Mouse (Mus musculus) thymus, postnatal 4 days (tissue): ENCODE measurements around the gene Sowaha.

Experiments
- DNase-seq: peaks from one replicate; pipeline ENCODE4 v3.0.0; 2021

Gene Sowaha

DNA sequence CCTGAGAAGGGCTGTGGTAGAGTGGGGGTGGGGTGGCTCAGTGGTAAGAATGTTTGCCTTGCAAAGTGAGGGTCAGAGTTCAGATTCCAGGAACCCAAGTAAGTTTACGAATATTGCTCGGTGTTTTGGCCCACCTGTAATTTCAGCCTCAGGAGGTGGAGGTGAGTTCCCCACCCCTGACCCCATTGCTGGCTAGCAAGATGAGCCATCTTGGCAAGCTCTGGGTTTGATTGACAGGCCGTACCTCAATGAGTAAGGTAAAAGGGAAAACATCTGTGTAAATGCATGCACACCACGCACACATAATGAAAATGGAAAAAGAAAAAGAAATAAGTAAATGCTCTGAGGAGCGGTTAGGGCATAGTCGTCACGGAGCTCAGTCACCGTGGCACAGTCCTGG is 24.3 kb upstream of the Sowaha start:
- no peak for DNase-seq

DNA sequence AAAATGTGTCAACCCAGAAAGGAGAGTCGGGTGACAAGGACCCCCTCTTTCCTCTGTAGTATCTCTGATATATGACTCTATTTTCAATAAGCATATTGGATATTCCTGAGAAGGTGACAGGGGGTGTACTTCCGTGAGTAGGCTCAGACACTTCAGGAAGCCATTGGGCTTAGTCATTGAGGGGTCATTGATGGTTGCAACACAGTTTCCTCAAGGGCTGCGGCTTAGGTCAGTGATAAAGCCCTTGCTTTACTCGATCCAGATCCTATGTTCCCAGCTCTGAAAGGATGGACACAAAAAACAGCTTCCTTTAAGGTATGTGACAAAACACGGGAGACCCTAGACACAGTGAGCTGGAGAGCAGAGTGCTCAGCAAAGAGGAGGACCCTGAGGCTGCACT is 23.7 kb upstream of the Sowaha start:
- DNase-seq: no peak

DNA sequence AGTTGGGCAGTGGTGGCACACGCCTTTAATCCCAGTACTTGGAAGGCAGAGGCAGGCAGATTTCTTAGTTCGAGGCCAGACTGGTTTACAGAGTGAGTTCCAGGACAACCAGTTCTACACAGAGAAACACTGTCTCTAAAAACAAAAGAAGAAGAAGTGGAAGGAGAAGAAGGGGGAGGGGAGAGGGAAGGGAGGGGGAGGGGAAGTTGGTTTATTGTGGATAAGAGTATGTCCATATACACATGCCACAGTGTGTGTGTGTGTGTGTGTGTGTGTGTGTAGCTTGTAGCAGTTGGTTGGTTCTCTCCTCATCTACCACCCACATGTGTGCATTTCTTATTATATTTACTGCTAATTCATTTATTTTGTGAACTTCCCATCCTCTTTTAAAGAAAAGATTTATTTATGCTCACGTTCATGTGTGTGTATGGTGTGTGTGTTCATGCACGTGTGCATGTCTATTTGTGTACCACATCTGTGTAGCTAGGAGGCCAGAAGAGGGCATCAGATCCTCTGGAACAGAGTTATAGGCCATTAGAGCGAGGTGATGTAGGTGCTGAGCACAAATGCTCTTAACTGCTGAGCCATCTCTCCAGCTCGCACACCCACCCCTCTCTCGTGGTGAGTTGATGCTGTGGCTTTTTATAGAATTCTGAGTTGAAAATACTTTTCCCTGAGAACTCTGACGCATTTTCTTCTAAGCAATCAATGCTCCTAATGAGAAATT is 22.1 kb upstream of the Sowaha start:
- no peak for DNase-seq

DNA sequence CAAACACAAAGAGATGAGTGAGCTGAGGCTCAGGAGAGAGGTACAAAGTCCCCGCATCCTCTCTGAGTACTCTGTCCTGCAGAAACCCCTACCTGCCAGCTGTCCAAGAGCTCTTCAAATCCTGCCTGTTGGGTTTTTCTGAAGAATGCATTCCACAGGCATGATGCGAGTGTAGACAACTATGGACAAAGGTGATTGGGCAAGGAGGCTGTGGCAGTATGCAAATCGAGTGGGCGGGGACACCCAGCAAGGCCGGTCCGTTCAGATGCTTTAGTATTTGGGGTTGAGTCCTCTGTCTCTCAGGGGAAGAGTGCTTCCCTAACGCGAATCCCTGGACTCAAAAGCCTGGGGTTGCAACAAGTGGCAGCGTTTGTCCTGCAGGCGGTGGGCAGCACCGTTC is 20.5 kb upstream of the Sowaha start:
- no peak for DNase-seq

DNA sequence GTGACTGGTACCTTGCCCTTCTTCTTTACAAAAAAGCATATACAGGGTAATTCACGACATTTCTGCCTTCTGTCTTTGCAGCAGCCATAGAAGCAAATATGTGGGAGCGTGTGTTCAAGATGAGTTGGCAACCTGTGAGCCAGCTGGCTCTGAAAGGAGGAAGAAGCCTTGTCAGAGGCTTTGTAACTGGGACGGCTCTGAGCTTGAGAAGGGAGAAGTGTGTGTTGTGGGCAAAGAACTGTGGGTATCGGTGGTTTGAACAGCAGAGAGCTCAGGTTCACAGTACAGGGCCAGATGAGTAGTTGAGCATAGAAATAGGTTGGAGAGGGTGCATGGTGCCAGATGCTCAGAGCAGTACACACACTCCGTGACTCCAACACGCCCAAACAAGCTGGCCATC is 16.9 kb upstream of the Sowaha start:
- peak; percentile 47 for DNase-seq

DNA sequence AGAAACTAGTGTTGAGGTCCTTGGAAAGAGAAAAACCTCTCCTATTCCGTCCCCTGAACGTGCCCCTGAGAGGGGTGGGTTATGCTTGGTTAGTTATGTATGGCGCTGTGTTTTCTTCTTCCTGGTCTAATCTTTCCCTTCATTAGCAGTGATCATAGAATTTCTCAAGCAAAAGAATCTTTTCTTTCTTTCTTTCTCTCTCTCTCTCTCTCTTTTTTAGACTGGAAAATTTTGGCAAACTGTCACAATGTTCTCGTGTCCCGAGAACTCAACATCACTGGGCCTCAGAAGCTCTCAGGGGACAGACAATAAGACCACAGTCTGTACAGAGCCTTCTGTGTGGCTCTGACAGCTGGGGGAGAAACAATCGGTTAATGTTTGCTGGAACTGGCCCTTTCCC is 15.3 kb upstream of the Sowaha start:
- DNase-seq: no peak

DNA sequence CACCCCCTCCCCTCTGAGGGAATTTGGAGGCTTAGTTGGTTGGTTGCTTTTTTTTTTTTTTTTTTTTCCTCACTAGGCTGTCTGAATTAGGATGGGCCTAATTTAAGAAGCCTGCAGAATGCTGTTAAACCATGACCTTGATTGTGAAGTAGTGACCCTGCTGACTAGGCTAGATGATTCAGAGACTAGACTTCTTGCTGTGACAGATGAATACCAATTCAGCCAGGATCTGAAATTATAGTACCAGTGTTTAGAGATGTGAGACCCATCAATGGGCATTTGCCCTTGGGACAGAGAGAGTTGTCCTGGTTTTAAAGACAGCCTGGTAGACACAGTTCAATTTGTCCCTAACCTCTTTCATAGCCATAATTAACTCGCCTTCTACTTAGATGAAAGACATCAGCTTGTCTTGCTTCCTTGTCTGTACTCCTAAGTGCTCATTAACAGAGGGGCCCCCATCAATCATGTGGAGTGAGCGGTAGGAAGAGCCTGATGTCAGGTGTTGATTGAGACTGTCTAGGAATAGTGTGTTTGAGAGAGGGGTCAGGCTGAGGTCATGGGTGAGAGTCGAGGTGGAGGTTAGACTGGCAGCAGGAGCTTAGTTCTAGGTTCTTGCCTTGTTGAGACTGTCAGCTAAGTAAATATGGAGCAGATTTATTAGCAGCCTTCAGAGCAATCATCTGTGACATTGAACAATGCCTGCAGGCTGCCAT is 13.3 kb upstream of the Sowaha start:
- no peak for DNase-seq

DNA sequence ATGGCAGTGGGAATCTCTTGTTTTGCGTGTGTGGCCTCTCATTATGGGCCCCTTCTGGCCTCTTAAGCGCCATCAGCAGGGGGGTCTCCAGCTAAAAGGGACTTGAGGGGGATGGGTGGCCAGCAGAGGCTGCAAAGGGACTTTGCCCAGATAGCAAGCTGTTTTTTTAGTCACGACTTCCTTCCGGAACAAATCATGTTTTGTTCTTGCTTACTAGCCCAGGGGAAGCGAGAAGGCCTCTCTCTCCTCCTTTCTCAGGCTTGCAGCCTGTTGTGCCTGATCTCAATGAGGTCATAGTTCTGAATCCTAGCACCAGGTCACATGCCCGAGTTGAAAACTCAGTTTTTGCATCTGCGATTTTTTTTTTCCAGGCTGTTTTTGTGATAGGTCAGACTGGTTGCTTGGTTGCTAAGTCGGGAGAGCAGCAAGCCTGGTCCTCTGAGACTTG is 11.9 kb upstream of the Sowaha start:
- no peak for DNase-seq

DNA sequence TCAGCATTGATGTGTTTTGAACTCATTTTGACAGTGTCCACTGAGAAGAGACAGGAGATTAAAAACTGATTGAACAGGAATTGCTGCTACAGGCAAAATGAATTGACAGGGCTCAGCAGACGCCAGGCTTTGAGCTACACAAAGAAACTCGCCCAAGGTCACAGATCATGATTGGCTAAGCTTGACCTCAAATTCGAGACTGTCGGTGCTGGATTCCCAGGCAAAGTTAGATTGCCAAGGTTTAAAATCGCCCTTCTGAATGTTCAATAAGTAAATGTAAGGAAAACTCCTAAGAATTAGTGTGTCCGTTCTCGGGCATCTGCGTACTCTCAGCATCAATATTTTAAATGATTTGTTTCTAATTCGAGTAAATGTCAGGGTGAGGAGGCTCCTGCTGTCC is 9.3 kb upstream of the Sowaha start:
- DNase-seq: no peak

DNA sequence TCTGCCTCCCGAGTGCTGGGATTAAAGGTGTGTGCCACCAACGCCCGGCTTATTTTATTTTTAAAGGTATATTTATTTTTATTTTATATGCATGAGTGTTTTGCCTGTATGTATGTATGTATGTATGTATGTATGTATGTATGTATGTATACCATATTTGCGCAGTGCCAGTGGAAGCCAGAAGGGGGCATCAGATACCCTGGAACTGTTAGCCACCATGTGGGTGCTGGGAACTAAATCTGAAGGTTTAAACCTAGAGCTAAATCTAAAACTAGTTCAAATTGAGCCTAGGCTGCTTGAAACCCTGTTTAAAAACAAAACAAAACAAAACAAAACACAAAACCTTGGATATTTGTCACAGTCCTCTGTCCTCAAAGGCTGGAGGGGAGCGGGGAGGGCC is 8.9 kb upstream of the Sowaha start:
- no peak for DNase-seq

DNA sequence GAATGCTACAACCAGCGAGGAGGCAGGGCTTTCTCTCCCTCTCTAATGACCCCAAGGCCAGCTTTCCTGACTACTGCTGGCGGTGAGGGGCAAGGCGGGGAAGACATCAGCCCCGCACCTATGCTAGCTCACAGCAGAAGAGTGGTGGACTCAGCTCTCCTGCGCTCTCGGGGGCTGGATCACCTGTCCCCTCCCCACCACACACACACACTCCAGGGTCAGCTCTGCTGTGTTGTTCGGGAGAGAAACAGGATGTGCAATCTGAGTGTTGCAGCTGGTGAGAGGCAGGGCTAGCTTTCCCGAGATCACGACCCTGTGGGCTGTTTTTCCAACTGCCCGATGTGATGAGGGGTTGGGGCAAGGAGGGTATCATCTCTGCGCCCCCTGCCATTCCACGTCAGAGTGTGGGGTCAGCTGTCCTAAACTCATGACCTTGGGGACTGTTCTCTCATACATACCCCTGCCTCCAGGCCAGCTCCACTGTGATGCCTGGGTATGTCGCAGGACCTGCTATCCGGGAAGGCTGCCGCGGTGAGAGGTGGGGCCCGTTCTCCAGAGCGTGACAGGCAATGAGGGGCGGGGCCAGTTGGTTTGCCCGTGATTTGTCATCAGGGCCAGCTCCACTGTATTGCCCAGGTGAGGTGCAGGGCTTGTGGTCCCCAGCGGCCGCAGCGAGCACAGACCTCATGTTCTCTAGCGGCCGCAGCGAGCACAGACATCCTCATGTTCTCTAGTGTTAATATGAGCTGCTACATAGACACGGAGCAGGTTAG is 6.9 kb upstream of the Sowaha start:
- DNase-seq: peak; percentile 43

DNA sequence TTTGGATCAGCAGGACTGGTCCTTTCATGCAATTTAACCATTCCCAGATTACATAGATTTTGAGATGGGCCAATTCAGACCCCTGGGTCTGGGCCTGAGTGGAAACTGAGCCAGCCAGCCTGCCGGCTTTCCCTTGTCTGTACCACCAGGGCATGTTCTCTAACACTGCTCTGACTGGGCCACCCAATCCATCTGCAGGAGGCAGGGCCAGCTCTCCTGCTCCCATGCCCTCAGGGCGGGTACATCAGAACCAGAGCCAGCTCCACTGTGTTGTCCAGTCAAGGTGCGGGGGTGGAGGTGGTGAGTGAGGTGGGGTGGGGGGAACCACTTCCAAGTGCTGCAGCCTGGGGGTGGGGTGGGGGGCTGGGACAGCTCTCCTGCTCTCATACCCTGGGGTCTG is 6.3 kb upstream of the Sowaha start:
- DNase-seq: no peak

DNA sequence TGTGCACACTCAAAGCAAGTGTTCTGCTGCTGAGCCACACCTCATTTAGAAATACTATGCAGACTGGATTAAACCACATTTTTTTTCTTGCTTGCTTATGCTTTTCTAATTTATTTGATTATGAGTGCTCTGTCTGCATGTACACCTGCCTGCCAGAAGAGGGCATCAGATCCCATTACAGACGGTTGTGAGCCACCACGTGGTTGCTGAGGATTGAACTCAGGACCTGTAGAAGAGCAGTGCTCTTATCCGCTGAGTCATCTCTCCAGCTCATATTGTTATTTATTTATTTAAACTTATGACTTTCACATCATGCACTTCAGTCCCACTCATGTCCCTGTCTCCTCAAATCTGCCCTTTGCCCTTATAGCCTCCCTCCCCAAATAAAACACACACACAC is 5.6 kb upstream of the Sowaha start:
- no peak for DNase-seq

DNA sequence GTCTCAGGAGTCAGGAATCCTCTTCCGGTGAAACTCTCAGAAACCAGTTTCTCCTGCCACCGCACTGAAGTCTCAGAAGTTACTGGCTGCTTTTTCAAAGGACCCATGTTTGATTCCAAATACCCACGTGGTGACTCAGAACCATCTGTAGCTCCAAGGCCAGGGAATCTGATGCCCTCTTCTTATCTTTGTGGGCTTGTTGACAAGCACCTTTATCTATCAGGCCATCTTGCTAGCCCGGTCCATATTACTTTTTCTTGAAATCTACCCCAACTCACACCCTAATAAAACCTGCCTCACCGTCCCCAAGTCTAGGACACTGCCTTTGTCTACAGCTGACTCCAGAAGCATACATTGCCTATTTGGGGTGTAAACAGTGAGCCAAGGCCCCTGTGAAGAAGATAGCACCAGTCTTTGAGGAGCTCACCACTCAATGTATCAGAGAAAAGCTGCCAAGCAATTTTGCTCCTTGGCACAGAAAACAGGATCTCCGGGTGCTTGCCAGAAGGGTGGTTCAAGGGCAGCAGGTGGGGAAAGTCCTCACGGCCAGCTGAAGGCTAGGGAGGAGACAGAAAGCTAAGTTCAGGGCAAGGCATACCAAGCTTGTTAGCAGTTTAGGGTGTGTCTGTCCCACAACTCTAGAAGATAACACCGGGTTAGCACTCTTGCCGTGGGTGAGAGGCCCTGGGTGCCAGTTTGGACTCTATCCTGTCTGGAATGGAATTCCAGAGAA is 3.3 kb upstream of the Sowaha start:
- DNase-seq: no peak

DNA sequence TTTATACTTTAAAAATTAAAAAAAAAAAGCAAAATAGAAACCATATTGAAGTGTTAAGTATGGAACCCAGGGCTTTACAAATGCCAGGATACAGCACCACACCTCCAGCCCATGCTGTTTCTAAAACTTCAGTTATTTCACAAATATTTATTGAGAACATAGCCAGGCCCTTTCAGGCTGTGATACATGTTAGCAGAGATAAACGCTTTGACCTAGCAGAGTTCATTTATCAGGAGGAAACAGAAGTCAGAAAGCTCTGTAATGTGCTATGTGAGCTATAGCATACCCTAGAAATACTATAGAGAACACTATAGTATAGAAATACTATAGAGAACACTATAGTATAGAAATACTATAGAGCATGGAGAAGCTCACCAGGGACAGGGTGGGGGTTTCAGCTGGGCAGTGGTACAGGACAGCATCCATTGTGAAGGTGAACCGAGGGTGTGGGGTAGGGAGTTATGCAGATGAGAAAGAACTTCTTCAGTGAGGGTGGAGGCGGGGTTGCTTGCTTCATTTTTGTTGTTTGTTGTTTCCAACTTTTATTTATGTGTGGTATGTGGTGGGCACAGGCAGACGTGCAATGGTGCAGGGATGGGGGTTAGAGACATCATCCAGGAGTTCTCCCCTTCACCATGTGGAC is 1.1 kb upstream of the Sowaha start:
- no peak for DNase-seq

DNA sequence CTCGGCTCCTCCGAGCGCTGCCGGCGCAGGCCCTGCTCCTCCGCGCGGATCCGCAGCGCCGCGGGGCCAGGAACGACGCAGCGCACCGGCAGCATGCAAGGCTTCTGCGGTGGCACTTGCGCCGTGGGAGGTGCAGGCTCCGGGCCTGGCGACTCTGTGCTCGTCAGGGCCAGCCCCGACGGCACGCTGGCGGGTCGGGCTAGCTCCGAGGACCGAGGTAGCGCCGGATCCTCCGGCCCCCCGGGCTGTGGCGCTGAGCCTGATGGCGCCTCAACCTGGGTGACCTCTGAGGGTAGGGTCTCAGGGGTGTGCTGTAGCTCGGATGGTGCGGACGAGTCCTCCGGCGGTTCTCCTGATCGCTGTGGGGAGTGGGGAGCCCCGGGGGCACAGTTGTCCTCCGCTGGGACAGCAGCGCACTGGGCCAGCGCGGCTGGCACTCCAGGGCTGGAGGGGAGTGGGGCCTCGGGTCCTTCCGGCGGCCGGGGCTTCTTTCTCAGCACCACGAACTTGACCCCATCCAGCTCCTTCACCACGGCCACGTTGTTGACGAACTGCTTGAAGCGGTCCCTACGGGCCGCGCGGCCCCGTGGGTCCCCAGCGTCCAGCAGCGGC is 797 bp downstream of the Sowaha start:
- peak; percentile 44 for DNase-seq

DNA sequence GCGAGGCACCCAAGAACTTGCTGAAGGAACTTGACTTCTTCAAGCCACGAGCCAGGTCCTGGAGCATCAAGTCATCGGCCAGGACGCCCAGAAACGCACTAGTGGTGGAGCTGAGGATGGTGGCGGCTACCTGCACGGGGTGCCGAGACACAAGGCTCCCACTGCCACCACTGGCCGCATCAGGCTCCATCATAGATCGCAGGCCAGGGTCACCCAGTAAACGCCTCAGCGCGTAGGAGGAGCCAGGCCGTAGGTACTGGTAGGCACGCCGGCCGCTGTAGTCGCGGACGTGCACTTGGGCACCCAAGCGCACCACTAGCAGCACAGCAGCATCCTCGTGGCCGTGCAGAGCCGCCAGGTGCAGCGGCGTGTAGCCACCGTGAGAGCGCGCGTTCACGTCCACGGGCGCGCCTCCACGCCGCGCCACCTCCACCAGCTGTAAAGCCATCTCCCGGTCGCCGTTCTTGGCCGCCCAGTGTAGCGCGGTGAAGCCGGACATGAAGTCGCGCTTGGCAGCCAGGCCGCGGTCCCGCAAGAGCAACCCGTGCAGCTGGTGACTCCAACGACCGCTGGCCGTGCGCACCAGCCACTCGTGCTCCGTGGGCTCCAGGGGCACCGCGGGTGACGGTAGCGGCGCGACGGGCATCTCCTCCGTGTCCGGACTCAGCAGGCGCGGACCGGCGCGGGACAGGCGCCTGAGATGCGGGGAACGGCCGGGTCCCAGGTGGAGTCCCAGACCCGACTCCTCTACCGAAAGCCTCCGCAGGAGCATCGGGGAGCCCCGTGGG is 1.5 kb downstream of the Sowaha start:
- peak; percentile 27 for DNase-seq

DNA sequence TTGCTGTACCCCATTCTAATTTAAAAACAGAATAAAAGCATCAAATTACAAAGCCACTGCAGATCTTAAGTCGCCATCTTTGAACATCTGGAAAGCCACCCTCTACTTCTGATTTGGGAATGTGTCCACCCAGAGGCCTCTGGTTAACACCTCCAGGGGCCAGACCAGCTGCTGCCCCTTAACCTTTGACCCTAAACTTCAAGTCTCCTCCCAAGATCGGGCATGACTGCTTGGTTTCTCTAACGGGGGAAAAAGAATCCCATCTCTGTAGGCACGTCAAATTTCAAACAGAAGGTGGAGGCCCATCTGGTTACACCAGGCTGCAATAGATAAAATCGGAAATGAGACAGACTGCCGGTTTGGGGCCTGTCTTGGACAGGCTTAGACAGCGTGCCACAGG is 2.2 kb downstream of the Sowaha start:
- no peak for DNase-seq

DNA sequence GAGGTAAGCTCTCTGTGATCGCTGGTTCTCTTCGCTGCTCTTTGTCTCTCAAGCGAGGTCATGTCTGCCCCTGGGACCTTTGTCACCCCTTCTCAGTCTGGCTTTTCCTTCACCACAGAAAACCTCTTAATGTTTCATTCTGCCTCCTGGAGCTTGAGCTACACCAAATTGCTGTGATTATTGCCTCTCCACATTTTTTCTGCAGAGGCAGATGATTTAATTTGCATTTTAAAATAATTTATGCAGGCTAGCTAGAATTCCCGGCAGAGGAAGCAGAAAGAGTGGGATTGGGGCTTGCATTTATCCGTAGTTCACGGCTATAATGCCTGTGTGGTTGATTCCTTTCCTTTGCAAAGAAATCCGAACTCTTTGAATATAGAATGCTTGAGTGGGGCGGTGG is 4.5 kb downstream of the Sowaha start:
- no peak for DNase-seq

DNA sequence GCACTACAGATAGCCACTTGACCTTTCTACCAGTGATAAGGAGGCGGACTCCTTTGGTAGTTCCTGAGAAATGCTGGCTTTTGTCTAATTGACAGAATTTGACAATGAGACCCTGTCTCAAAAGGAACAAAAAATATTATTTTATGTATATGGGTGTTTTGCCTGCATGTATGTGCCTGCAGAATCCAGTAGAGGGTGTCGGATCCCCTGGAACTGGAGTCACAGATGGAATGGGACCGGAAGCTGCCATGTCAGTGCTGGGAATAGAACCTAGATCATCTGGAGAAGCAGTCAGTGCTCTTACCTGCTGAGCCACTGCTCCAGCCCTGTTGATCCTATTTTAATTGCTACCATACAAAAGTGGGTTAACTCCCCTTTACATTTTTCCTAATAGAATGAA is 7.4 kb downstream of the Sowaha start:
- DNase-seq: no peak

DNA sequence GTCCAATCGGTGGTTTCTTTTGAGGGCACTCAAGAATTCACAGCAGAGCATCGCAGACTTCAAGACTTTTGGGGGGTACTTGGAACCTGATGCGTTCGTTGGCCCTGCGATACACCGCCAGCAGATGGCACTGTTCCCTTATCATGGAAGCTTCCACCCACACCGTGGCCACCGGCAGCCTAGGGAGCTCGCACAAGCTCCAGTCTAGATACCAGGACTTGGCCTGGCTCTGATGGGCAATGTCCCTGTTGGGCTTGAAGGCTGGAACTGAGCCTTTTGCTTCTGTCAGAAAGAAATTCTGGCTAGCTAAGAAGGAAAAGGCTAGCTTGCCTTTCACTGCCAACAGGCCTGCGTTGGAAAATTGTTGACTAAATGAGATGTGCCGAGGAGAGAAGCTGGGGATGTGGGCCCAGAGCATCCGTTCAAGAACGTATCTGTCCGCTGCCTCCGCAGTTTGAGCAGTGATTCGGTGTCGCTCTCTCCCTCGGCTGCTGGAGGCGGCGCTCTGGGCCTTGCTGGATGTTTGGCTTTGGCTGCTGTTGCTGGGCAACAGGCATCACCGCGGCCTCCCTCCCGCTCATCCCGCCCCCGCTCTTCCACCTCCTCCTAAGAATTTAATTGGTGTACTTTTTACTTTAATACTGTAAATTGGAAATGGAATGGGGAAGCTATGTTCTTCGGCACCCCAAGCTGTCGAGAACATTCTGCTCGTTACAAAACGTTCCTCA is 9.9 kb downstream of the Sowaha start, which contains the start of gene Gm9837:
Gene Gm9837, minus strand, starts transcription at position 512 of the 728 bp plus-strand sequence.
- peak; percentile 95 for DNase-seq
